Mouse (Mus musculus) liver, adult 2 months (tissue): Measurements from ENCODE around the gene Adamtsl3.

Experiments
- CTCF ChIP-seq: fragments of 200-500 bp; IDR thresholded peaks from 2 replicates; pipeline ENCODE4 v1.5.1; 2011; ENCODE audit warnings: low read depth, low read length, control low read depth
- POLR2A ChIP-seq: fragments of 200-500 bp; IDR thresholded peaks from 2 replicates; pipeline ENCODE4 v1.6.1; 2011; ENCODE audit warnings: low read length, control low read depth; ENCODE audit not compliant: insufficient read depth; ENCODE audit errors: extremely low read depth

DNA sequence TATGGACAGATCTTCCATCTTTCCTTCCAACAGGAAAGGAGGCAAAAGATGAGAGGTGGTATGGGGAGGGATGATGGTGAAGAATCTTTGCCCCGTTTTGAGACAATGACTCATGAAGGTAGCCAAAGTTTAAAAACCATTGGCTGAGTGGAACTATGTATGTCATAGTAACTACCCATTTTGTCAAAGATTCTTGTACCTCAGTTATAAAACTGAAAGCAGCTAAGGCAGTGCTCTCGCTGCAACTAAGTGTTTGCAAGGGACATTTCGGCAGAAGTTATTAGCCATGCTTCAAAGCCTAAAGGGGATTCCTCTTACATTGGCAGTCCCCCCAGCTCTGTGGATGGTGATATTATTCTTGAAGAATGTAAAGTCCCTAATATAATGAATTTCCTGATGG, 311.7 kb downstream of the Adamtsl3 start:
- no peak for TF ChIP-seq CTCF
- TF ChIP-seq POLR2A: no peak
